Mouse (Mus musculus): ENCODE data around the gene Dennd6b. TPM values are rescaled to one million over a fixed set of nuclear protein-coding genes. Genes with fewer than 3 reads are reported as not detected.

The Dennd6b gene
- total and polyA plus RNA-seq, 2 experiments from 2014 or later: 88.2 to 98.8 TPM

DNA sequence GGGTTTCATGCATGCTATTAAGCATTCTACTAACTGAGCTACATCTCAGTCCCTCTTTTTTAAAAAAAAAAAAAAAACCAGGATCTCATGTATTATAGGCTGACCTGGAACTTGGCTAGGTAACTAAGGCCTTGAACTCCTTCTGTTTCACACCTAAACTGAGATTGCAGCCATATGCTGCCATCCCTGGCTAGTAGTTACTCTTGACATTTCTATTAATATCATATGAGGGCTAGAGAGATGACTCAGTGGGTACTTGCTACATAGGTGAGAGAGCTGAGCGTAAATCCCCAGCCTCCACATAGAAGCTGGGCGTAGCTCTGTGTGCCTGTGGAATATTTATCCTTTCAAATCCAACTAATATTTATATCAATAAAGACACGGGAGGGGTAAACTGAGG lies 18.7 kb upstream of the Dennd6b start:
- no peak overlapping the region for H3K4me2 ChIP-seq (ENCODE audit: low read depth, low read length, poor library complexity, severe bottlenecking)
- WGBS: 98% methylated on average over 3 of the region's 3 CpGs
- no peak overlapping the region for H3K4me3 ChIP-seq (ENCODE audit: low read depth, low read length)
- TF ChIP-seq CTCF (IDR thresholded peaks at IDR 0.05): no peak
- no peaks in the 10 kb centered on the region for H3K36me3 ChIP-seq (ENCODE audit: insufficient read depth, low read length)
- no peak for DNase-seq (ENCODE audit: low spot score)
- H3K9me3 ChIP-seq (ENCODE audit: low read length): no peaks in the 10 kb centered on the region
- H3K27ac ChIP-seq (ENCODE audit: low read depth, low read length): no peak overlapping the region
- H3K27me3 ChIP-seq (ENCODE audit: insufficient read depth, low read length): no peaks in the 10 kb centered on the region
- no peak overlapping the region for H3K9ac ChIP-seq (replicated peaks; ENCODE audit: low read length, poor library complexity, severe bottlenecking)
- 0 out of 2 replicates have a peak, but pooled peaks cover 3% of the 10 kb centered on the region for H3K4me1 ChIP-seq (ENCODE audit: insufficient read depth, low read length)
- no peak for ATAC-seq (ENCODE audit: low FRiP score)

DNA sequence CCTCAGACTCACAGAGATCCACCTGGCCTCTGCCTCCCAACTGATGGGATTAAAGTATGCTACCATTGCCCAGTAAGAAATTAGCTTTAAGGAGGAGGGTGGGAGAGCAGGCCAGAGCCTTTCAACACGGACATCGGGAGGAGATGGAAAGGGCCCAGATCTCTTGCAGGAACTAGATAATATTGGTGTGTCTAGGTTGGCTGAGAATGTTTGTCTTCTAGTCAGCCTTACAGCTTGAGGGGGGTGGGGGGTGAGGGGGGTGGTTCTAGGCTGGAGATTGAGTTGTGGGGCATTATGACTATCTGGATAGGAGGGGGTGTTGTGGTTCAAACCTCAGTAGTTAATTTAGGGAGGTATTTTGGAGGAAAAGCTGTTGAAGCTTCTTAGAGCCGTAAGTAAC lies 17.2 kb upstream of the Dennd6b start:
- peak overlapping the region; percentile 0; the same call in 1 of the 2 replicates for H3K4me3 ChIP-seq (ENCODE audit: low read depth, low read length)

DNA sequence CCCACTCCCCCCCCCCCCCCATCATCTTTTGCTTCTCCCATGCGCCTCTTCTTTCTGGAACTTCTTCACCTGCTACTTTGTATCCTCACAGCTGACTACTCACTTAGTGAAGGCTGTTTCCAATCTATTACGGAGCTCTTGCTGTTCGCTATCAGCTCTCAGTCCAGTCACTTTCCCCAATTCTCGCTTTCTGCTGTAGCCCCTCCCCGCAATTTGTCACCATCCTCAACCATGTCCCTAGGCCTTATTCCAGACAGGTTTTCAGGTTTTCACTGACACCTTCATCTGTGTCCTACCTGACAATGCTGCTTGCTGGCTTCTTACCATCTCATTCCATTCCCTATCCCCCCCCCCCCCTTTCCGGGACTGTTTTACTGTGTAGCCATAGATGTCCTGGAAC lies 16.2 kb upstream of the Dennd6b start:
- Histone ChIP-seq H3K4me1 (ENCODE audit: insufficient read depth, low read length) (0 out of 2 replicates have a peak, but pooled peaks cover 3% of the 10 kb centered on the region), H3K27me3 (ENCODE audit: insufficient read depth, low read length) (no peaks in the 10 kb centered on the region), H3K4me3 (ENCODE audit: low read depth, low read length) (peak overlapping the region; percentile 74), H3K27ac (ENCODE audit: low read depth, low read length) (0 out of 2 replicates have a peak overlapping the region, but pooled peaks have one; percentile 90), H3K36me3 (ENCODE audit: insufficient read depth, low read length) (no peaks in the 10 kb centered on the region), H3K9me3 (ENCODE audit: low read length) (no peaks in the 10 kb centered on the region), H3K9ac (replicated peaks; ENCODE audit: low read length, poor library complexity, severe bottlenecking) (no peak overlapping the region; the same call in 1 of the 2 replicates), H3K4me2 (ENCODE audit: low read depth, low read length, poor library complexity, severe bottlenecking) (peak overlapping the region; percentile 84)
- ATAC-seq (ENCODE audit: low FRiP score): no peak
- no peak for DNase-seq (ENCODE audit: low spot score)
- TF ChIP-seq CTCF (IDR thresholded peaks at IDR 0.05): no peak
- WGBS: 47% methylated on average over 6 of the region's 6 CpGs

More for the DNA sequence above, 17.2 kb upstream of the Dennd6b start:
- WGBS: 84% methylated on average over 3 of the region's 3 CpGs
- no peak for ATAC-seq (ENCODE audit: low FRiP score)
- no peak for DNase-seq (ENCODE audit: low spot score)
- no peak overlapping the region for H3K27ac ChIP-seq (ENCODE audit: low read depth, low read length)
- no peak for TF ChIP-seq CTCF (IDR thresholded peaks at IDR 0.05)
- H3K9me3 ChIP-seq (ENCODE audit: low read length): no peaks in the 10 kb centered on the region
- no peaks in the 10 kb centered on the region for H3K36me3 ChIP-seq (ENCODE audit: insufficient read depth, low read length)
- 0 out of 2 replicates have a peak, but pooled peaks cover 3% of the 10 kb centered on the region for H3K4me1 ChIP-seq (ENCODE audit: insufficient read depth, low read length)
- no peaks in the 10 kb centered on the region for H3K27me3 ChIP-seq (ENCODE audit: insufficient read depth, low read length)
- H3K9ac ChIP-seq (replicated peaks; ENCODE audit: low read length, poor library complexity, severe bottlenecking): no peak overlapping the region
- H3K4me2 ChIP-seq (ENCODE audit: low read depth, low read length, poor library complexity, severe bottlenecking): peak overlapping the region; percentile 32

DNA sequence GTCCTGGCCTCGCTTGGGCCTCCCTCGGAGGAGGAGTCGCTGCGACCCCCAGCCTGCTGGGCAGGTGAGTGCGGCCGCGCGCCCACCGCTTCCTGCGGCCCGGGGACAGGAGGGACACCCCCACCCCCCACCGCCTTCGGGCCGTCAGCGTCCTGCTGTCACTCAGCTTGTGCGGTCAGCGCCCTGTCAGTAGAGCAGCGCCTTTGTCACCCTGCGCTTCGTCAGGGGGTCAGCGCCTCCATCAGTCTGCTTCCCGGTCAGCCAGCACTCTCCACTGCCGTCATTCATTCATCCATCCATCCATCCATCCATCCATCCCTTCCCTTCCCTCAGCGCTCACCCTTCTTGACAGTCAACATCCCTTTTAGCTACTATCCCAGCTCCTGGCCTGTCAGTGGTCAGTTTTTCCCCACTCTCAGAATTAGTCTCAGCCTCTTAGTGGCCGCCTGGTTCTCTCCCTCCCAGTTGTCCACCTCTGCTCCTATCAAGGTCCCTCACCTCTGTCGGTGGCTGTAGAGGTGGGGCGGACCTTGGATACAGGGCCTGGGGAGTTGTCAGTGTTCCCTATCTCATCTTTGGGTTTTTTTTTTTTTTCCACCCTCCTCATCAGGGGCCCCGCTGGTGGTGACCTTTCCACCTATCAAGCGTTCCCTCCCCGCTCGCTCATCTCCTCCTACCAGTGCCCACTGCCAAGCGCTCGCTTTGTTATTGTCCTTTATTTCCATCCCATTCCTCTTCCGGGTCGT lies 15.6 kb upstream of the Dennd6b start:
- ATAC-seq (ENCODE audit: low FRiP score) (peak; percentile 49), DNase-seq (ENCODE audit: low spot score) (peak; percentile 23)
- H3K4me2 ChIP-seq (ENCODE audit: low read depth, low read length, poor library complexity, severe bottlenecking): peak overlapping the region; percentile 84
- peak overlapping the region; percentile 94 for H3K9ac ChIP-seq (replicated peaks; ENCODE audit: low read length, poor library complexity, severe bottlenecking)
- peak overlapping the region; percentile 90 for H3K27ac ChIP-seq (ENCODE audit: low read depth, low read length)
- H3K27me3 ChIP-seq (ENCODE audit: insufficient read depth, low read length): no peaks in the 10 kb centered on the region
- no peaks in the 10 kb centered on the region for H3K36me3 ChIP-seq (ENCODE audit: insufficient read depth, low read length)
- H3K4me1 ChIP-seq (ENCODE audit: insufficient read depth, low read length): 0 out of 2 replicates have a peak, but pooled peaks cover 3% of the 10 kb centered on the region
- TF ChIP-seq CTCF (IDR thresholded peaks at IDR 0.05): no peak
- under 1% methylated on average over 35 of the region's 35 CpGs for WGBS
- peak overlapping the region; percentile 74 for H3K4me3 ChIP-seq (ENCODE audit: low read depth, low read length)
- H3K9me3 ChIP-seq (ENCODE audit: low read length): no peaks in the 10 kb centered on the region

- peak; percentile 65 for TF ChIP-seq CTCF (IDR thresholded peaks at IDR 0.05)
- H3K4me3 ChIP-seq (ENCODE audit: low read depth, low read length): peak within 1 kb of the TSS; percentile 74
- DNase-seq (ENCODE audit: low spot score): peak; percentile 82
- no peaks in the 10 kb centered on the region for H3K9me3 ChIP-seq (ENCODE audit: low read length)
- H3K27me3 ChIP-seq (ENCODE audit: insufficient read depth, low read length): no peaks in the 10 kb centered on the region
- peak; percentile 84 for ATAC-seq (ENCODE audit: low FRiP score)
- WGBS: 5% methylated on average over 47 of the region's 73 CpGs
- no peaks in the 10 kb centered on the region for H3K36me3 ChIP-seq (ENCODE audit: insufficient read depth, low read length)
- 0 out of 2 replicates have a peak, but pooled peaks cover 3% of the 10 kb centered on the region for H3K4me1 ChIP-seq (ENCODE audit: insufficient read depth, low read length)
- peak within 1 kb of the TSS; percentile 90 for H3K27ac ChIP-seq (ENCODE audit: low read depth, low read length)
- peak within 1 kb of the TSS; percentile 94 for H3K9ac ChIP-seq (replicated peaks; ENCODE audit: low read length, poor library complexity, severe bottlenecking)
- H3K4me2 ChIP-seq (ENCODE audit: low read depth, low read length, poor library complexity, severe bottlenecking): peak within 1 kb of the TSS; percentile 84
Observed at GRCm38 (mm10) chr15:89210915-89211715, 14.8 kb upstream of the Dennd6b start, which contains the start of gene Ppp6r2. Gene Ppp6r2, plus strand, starts transcription at chr15:89211553.

Measured in midbrain, postnatal 0 days (tissue).